Mouse (Mus musculus): Measurements from ENCODE around the gene Mpig6b. TPM values are rescaled to one million over a fixed set of nuclear protein-coding genes. Genes with fewer than 3 reads are reported as not detected.

The Mpig6b gene
- polyA plus RNA-seq, 1 experiment from 2014 or later: 0.71 TPM

GRCm38 (mm10) chr17:35100196-35100765, 34.3 kb upstream of the Mpig6b start:
- no peak for ATAC-seq (ENCODE audit: low FRiP score, low read depth)
- 82% methylated on average over 10 of the region's 10 CpGs for WGBS
- Histone ChIP-seq H3K9me3 (no peaks in the 10 kb centered on the region), H3K4me2 (replicated peaks) (no peak overlapping the region), H3K27me3 (no peaks in the 10 kb centered on the region), H3K27ac (no peak overlapping the region), H3K9ac (no peak overlapping the region), H3K4me3 (no peak overlapping the region), H3K4me1 (no peaks in the 10 kb centered on the region), H3K36me3 (peaks cover 91% of the 10 kb centered on the region)

- H3K9me3 ChIP-seq: no peaks in the 10 kb centered on the region
- 89% methylated on average over 12 of the region's 12 CpGs for WGBS
- H3K27ac ChIP-seq: no peak overlapping the region
- H3K4me3 ChIP-seq: no peak overlapping the region
- no peaks in the 10 kb centered on the region for H3K27me3 ChIP-seq
- H3K4me2 ChIP-seq (replicated peaks): no peak overlapping the region
- no peak overlapping the region for H3K9ac ChIP-seq
- H3K36me3 ChIP-seq: peaks cover 99% of the 10 kb centered on the region
- no peaks in the 10 kb centered on the region for H3K4me1 ChIP-seq
- ATAC-seq (ENCODE audit: low FRiP score, low read depth): no peak
These were observed 31.2 kb upstream of the Mpig6b start for GRCm38 (mm10) chr17:35097164-35097655.

- 88% methylated on average over 12 of the region's 12 CpGs for WGBS
- Histone ChIP-seq H3K4me1 (no peaks in the 10 kb centered on the region), H3K27ac (no peak overlapping the region), H3K4me2 (replicated peaks) (no peak overlapping the region), H3K36me3 (peaks cover 97% of the 10 kb centered on the region), H3K9me3 (no peaks in the 10 kb centered on the region), H3K4me3 (no peak overlapping the region), H3K27me3 (no peaks in the 10 kb centered on the region), H3K9ac (peak overlapping the region; percentile 31; the same call in 1 of the 2 replicates)
- ATAC-seq (ENCODE audit: low FRiP score, low read depth): no peak
These were observed 30.6 kb upstream of the Mpig6b start for GRCm38 (mm10) chr17:35096597-35096996.

- peaks cover 87% of the 10 kb centered on the region for H3K36me3 ChIP-seq
- no peaks in the 10 kb centered on the region for H3K9me3 ChIP-seq
These were observed 28.7 kb upstream of the Mpig6b start for GRCm38 (mm10) chr17:35094475-35095365.

GRCm38 (mm10) chr17:35092403-35093198, 26.6 kb upstream of the Mpig6b start:
- peaks cover 65% of the 10 kb centered on the region for H3K36me3 ChIP-seq
- no peak for ATAC-seq (ENCODE audit: low FRiP score, low read depth)
- 89% methylated on average over 14 of the region's 14 CpGs for WGBS

More at GRCm38 (mm10) chr17:35094475-35095365, 28.7 kb upstream of the Mpig6b start:
- no peak for ATAC-seq (ENCODE audit: low FRiP score, low read depth)
- 87% methylated on average over 15 of the region's 15 CpGs for WGBS
- H3K4me2 ChIP-seq (replicated peaks): no peak overlapping the region
- no peaks in the 10 kb centered on the region for H3K27me3 ChIP-seq
- no peak overlapping the region for H3K4me3 ChIP-seq
- H3K4me1 ChIP-seq: peaks cover 9% of the 10 kb centered on the region
- no peak overlapping the region for H3K27ac ChIP-seq
- 0 out of 2 replicates have a peak overlapping the region, but pooled peaks have one; percentile 31 for H3K9ac ChIP-seq

GRCm38 (mm10) chr17:35090166-35090932, 24.4 kb upstream of the Mpig6b start:
- WGBS: 69% methylated on average over 8 of the region's 8 CpGs
- peak overlapping the region; percentile 86 for H3K9ac ChIP-seq
- no peak for ATAC-seq (ENCODE audit: low FRiP score, low read depth)
- peak overlapping the region; percentile 65 for H3K4me2 ChIP-seq (replicated peaks)
- peaks cover 43% of the 10 kb centered on the region for H3K36me3 ChIP-seq
- H3K27me3 ChIP-seq: no peaks in the 10 kb centered on the region
- H3K27ac ChIP-seq: 0 out of 2 replicates have a peak overlapping the region, but pooled peaks have one; percentile 94
- peak overlapping the region; percentile 64 for H3K4me3 ChIP-seq
- H3K4me1 ChIP-seq: peaks cover 9% of the 10 kb centered on the region
- H3K9me3 ChIP-seq: no peaks in the 10 kb centered on the region

More at GRCm38 (mm10) chr17:35092403-35093198, 26.6 kb upstream of the Mpig6b start:
- Histone ChIP-seq H3K4me2 (replicated peaks) (no peak overlapping the region), H3K4me1 (peaks cover 9% of the 10 kb centered on the region), H3K27ac (no peak overlapping the region), H3K9me3 (no peaks in the 10 kb centered on the region), H3K27me3 (no peaks in the 10 kb centered on the region), H3K4me3 (no peak overlapping the region), H3K9ac (no peak overlapping the region)

- Histone ChIP-seq H3K4me2 (replicated peaks) (peak within 1 kb of the TSS; percentile 65), H3K27ac (peak within 1 kb of the TSS; percentile 94), H3K9me3 (no peaks in the 10 kb centered on the region), H3K36me3 (peaks cover 31% of the 10 kb centered on the region), H3K4me3 (peak within 1 kb of the TSS; percentile 64), H3K9ac (peak within 1 kb of the TSS; percentile 86), H3K4me1 (peaks cover 9% of the 10 kb centered on the region), H3K27me3 (no peaks in the 10 kb centered on the region)
- 3% methylated on average over 67 of the region's 67 CpGs for WGBS
- ATAC-seq (ENCODE audit: low FRiP score, low read depth): peak; percentile 98
These were observed 23.1 kb upstream of the Mpig6b start, which contains the start of gene Abhd16a for GRCm38 (mm10) chr17:35088825-35089644. Gene Abhd16a (plus strand): TSS chr17:35089263.

GRCm38 (mm10) chr17:35088151-35088550, 22.2 kb upstream of the Mpig6b start:
- Histone ChIP-seq H3K4me3 (no peak overlapping the region), H3K4me1 (peaks cover 9% of the 10 kb centered on the region), H3K9ac (no peak overlapping the region), H3K9me3 (no peaks in the 10 kb centered on the region), H3K27me3 (no peaks in the 10 kb centered on the region), H3K27ac (no peak overlapping the region), H3K36me3 (peaks cover 22% of the 10 kb centered on the region), H3K4me2 (replicated peaks) (no peak overlapping the region)
- ATAC-seq (ENCODE audit: low FRiP score, low read depth): no peak
- 42% methylated on average over 2 of the region's 2 CpGs for WGBS

GRCm38 (mm10) chr17:35085208-35085865, 19.4 kb upstream of the Mpig6b start, which contains the start of gene Ly6g6f:
Gene Ly6g6f (minus strand): TSS chr17:35085610.
- Histone ChIP-seq H3K4me1 (peaks cover 5% of the 10 kb centered on the region), H3K27ac (no peak within 1 kb of the TSS), H3K4me3 (no peak within 1 kb of the TSS), H3K9ac (peak within 1 kb of the TSS; percentile 43; the same call in 1 of the 2 replicates), H3K27me3 (no peaks in the 10 kb centered on the region), H3K9me3 (no peaks in the 10 kb centered on the region), H3K4me2 (replicated peaks) (no peak within 1 kb of the TSS), H3K36me3 (no peaks in the 10 kb centered on the region; the same call in 1 of the 2 replicates)
- ATAC-seq (ENCODE audit: low FRiP score, low read depth): no peak
- WGBS: 77% methylated on average over 7 of the region's 7 CpGs

GRCm38 (mm10) chr17:35083929-35084497, 18.0 kb upstream of the Mpig6b start:
- Histone ChIP-seq H3K36me3 (no peaks in the 10 kb centered on the region), H3K9me3 (no peaks in the 10 kb centered on the region), H3K4me2 (replicated peaks) (no peak overlapping the region), H3K4me1 (no peaks in the 10 kb centered on the region), H3K27ac (no peak overlapping the region), H3K27me3 (0 out of 2 replicates have a peak, but pooled peaks cover 1% of the 10 kb centered on the region), H3K9ac (no peak overlapping the region), H3K4me3 (no peak overlapping the region)
- WGBS: 68% methylated on average over 3 of the region's 3 CpGs
- ATAC-seq (ENCODE audit: low FRiP score, low read depth): no peak
